Mouse (Mus musculus) erythroid progenitor cell, adult 5-6 weeks (primary cell): ENCODE measurements around the gene Pnrc1. TPM values are rescaled to one million over a fixed set of nuclear protein-coding genes. Genes with fewer than 3 reads are reported as not detected.

Experiments used
- ATAC-seq: replicated peaks from 2 replicates; pipeline ENCODE4 v1.8.0; 2016; ENCODE audit warnings: moderate number of reproducible peaks, mild to moderate bottlenecking, moderate TSS enrichment, inconsistent platforms; ENCODE audit not compliant: poor library complexity, low FRiP score, severe bottlenecking
- total RNA-seq, 2 experiments: library from RNA; stranded (forward) in 1 of 2; stranded (reverse) in 1 of 2; fragments of 150-400 nt in 1 of 2; fragments of 186-747, 209-891 nt in 1 of 2; gene quantifications; 2 replicates each; pipeline versions ENCODE4 v1.2.3 to v1.2.4; 2015 to 2017; ENCODE audit warnings: low replicate concordance in 2 of 2

The Pnrc1 gene
- total RNA-seq, 2 experiments from 2014 or later = 83.0 to 103 TPM

DNA sequence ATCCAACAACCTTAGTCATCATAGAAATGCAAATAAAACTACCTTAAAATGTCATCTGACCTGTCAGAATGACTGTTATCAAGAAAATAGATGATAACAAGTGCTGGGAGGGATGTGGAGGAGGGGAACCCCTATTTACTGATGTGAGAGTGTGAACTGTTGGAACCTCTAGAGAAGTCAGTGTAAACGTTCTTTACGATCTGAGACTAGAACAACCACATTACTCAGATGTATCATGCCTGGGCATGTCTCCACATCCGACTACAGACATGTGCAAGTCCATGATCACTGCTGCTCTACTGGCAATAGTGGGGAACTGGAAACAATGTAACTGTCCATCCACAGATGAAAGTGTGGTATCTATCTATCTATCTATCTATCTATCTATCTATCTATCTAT lies 16.5 kb downstream of the Pnrc1 start:
- ATAC-seq = no peak

DNA sequence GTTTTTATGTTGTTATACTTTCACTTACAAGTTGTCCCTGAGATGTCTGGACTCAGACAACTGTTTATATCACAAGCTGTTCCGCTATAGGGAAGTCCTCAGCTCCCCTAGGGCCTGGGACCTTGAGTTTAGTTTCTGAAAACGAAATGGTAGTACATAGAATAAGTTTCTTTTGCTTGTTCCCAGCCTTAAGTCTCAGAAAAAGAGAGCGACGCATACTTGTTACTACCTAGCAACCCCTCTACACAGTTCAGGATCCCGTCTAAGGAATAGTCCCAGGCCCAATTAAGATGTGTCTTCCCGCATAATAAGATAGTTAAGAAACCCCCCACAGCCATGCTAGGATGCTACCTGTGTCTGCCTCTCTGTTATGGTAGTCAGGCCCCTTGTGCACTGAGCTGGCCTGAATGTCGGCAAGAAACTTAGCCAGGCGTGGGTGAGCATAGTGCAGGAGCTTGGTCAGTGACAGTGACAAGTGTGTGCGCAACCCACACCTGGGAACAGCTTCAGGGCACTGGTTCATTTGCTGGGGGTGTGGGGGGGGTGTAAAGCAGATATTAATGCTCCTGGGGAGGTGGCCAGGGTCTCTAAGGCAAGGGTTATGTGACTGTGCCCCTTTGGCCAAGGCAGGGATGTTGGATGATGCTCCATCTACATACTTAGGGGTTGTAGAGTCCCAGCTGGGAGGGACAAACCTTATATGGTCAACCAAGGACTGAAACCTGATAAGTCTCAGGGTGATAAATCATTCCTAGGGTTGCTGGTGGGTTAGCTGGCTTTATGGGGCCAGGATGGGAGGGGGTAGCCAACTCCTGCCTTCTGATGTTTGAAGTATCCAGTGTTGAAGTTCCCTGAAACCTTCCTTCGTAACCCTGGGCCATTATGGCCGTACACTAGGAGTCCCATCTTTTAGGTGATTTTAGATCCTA lies 19.3 kb downstream of the Pnrc1 start:
- no peak for ATAC-seq

DNA sequence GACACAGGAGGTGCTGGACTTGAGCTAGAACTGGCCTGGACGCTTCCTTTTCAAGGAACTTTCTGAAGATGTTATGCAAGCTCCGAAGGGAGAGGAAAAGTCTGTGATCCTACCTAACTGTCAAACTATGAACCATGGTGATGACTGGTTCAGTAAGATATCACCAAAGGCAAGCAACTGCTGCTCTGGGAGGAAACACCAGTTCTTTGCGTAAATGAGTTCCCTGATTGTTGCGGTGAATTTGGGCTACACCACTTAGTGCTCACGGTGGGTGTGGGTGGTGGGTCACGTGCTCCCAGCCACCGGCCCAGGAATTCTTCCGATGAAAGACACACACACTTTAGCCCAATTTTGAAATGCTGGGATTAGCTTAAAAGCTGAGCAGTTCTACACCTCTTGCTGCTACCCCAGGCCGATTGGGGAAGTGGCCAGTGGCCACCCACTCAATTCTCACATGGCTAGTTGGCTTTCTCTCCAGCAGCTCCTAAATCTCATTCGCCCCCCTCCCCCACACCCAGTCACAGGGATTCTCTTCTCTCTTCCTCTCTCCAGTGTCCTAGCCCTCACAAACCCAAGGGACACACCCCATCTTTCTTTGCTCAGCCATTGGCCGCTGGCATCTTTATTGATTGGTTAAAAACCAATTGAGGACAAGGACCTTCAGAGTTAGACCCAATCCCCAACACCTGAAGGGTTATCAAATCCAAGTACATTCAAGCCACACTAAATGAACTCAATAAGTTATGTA lies 24.8 kb downstream of the Pnrc1 start:
- ATAC-seq = no peak

DNA sequence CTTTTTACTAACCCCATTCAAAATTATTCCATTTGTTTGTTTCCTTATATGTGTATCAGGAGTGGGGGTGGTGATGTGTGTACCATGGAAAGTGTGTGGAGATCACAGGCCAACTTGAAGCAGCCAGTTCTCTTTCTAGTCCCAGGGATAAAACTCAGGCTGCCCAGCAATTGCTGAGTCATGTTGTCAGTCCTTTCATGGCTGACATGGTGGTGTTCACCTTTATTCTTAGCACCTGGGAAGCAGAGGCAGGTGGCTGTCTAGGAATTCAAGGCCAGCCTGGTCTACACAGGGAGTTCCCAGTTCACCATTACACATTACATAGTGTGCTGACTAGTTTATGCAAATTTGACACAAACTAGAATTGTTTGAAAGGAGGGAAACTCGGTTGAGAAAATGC lies 27.1 kb downstream of the Pnrc1 start:
- ATAC-seq = no peak

DNA sequence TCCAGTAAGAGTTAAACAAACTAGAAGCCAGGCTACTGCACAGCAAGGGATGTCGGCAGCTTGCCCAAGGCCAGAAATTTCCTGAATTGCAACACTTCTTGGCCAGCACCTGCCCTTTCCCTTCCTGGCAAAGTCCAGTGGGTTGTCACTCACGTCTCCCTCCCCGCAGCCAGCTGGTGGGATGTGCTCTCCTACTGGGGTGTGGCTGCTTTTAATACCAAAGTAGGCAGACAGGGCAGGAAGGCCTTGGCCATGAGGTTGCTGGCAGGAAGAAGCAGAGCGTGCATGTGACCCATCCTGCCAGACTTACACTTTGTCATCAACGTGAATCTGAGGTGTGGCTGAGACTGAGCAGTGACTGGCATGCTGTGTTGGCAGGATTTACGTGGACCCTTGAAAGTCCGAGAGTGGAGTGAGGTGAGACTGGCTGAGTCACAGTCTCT lies 28.6 kb downstream of the Pnrc1 start:
- no peak for ATAC-seq

DNA sequence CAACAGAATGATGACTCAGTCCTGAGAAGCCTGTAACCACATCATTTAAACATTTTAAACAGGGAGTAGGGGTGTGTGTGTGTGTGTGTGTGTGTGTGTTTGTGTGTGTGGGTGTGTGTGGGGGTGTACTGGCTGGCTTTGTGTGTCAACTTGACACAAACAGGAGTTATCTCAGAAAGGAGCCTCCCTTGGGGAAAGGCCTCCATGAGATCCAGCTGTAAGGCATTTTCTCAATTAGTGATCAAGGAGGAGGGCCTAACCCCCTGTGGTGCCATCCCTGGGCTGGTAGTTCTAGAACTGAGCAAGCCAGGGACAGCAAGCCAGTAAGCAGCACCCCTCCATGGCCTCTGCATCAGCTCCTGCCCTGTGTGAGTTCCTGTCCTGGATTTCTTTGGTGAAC lies 29.7 kb downstream of the Pnrc1 start:
- ATAC-seq = no peak

DNA sequence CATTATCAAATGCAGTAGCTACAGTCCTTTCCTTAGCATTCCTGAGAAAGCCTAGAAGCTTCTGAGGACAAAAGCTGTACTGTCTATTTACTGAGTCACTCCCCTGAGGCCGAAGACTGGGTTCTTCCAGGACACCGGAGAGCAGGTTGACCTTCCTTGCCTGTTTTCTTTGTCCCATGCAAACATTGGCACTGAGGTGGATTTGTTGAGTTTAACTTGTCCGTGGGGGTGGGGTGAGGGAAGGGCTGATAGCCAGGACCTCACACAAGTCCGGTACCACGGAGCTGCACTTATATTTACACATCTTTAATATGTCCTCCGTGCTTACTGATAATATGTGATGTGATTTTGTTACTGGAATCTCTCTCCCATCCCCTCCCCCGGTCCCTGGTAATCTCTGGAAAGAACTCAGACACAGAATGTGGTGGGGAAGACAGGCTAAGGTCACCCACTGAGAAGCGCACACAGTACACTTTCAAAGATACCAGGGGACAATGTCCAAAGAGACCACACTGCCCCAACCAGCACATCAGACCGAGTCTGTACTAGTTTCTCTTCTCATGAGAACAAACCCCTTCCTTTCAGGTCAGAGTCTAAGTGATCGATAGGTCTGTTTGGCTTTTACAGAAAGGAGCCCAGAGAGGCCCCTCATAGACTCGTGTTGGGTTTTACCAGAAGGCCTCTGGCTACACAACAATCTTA lies 32.5 kb downstream of the Pnrc1 start:
- no peak for ATAC-seq

DNA sequence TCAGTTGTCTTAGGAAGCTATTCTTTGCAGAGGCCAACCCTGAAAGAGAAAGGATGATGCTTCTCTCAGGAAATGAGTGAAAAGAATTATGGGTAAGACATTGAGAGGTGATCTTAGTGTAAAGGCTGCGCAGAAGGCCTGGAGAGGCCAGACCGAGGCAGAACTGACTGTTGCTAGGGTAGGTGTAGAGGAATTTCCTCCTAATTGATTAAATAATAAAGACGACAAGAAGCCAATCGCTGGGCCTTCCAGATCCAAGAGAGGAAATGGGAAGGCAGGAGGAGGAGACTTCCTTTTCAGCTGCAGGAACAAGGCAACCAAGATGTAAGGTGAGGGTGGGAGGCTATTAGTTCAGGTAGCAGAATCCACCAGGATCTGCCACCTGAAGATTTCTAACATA lies 35.3 kb downstream of the Pnrc1 start:
- ATAC-seq = no peak

DNA sequence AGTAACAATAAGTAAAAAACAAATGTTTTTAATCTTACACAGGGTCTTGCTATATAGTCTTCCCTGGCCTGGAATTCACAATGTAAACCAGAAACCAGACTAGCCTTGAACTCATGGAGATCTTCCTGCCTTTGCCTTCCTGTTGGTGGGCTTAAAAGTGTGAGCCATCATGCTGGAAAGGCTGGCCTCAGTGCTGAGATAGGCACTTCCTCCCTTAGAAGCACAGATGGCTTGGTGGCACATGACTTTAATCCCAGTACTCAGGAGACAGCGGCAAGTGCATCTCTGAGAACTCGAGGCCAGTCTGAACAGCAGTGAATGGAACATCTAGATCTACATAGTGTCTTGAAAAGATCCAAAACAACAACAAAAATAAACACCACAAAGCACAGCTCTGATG lies 39.1 kb downstream of the Pnrc1 start:
- ATAC-seq = no peak

DNA sequence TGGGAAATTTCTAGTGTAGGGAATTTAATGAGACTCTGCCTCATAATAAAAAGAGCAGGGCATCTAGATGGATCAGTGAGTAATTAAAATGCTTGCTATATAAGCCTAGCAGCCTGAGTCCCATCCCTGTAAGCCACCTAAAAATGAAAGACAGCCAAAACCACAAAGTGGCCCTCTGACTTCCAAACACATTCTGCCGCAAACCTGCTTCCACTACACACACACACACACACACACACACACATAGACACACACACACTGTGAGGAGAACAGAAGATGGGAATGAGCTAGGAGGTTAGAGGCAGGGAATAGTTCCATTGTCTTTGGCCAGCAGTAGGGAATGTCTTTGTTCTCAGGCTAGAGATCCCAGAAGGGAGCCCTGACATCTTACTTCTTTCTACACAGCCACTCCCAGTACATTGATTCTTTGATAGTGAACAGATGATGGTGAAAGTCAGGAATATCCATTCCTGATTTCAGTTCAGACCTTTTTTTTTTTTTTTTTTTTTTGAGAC lies 40.2 kb downstream of the Pnrc1 start:
- ATAC-seq = no peak

DNA sequence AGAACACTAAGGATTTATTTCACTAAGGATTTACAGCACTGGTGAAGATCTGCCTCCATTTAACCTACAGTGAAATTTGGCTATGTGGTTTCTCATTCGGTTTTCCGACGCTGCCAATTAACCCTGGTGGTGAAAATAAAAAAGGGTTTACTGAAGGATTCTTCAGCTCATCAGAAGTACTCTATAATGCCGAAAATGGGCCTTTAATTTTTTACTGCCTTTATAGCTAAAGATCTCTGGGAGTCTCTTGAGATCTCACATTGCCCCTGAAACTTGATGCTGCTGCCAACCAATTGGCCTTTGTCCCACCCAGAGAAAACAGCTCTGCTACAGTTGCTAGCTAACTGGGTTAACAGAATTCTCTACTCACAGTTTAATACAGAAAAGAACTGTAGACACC lies 41.0 kb downstream of the Pnrc1 start:
- ATAC-seq = no peak

DNA sequence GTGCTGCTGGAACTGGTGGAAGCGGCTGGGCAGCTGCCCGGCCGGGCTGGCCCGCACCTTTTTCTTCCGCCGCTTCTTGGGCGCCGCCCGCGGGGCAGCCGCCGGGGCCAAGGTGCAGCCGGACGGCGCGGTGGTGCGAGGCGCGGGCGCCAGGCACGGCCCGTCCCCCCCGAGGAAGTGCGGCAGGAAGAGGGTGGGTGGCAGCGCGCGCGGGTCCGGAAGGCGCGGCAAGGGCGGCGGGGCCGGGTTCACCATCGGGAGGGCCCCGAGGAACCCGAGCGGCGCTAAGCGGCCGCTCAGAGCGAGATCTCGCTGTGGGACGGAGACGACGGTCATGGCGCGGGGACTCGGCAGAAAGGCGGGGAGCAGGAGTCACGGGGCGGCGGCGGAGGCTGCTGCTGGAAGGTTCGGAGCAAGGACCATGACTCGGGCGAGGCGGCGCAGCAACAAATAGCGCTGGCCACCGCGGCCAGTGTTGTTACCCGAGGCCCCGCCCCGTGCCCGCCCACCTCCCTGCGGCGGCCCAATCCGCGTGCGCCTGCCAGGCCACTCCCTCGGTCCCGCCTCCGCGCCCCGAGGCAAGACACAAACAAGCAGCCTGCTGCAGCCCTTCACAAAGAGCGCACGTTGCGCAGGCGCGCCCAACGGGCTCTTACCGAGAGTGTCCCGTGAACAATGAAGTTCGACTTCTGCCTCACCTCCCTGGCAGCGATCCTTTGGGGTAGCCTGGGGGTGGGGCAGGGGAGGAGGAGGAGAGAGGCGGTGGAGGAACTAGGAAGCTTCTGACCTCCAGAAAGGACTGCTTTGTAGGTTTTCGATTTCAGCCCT lies 41.7 kb downstream of the Pnrc1 start:
- peak; percentile 83 for ATAC-seq

DNA sequence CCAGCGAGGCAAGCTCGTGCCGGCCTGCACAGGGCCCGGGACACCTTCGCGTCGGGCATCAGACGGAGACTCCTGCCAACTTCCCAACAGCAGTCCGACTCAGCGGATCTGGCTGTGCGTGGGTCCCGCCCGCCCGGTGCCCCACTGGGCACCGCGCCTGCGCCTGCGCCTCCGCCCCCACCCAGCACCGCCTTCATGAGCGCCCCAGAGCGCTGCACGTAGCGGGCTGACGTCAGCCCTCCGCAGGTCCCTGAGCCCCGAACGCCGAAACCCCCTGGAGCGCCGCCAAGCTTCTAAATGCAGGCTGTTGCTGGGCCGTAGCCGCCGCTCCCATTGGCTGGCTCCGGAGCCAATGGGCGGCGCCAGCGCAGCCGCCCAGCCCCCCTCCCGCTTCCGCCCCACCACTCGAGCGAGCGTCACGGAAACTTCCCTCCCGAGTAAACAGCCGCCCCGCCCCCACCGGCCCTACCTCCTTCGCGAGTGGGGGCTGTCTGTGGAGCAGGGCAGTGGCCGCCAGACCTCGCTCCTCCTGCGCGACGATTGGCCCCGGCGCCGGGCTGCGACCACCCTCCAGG lies 42.4 kb downstream of the Pnrc1 start:
- peak; percentile 85 for ATAC-seq

DNA sequence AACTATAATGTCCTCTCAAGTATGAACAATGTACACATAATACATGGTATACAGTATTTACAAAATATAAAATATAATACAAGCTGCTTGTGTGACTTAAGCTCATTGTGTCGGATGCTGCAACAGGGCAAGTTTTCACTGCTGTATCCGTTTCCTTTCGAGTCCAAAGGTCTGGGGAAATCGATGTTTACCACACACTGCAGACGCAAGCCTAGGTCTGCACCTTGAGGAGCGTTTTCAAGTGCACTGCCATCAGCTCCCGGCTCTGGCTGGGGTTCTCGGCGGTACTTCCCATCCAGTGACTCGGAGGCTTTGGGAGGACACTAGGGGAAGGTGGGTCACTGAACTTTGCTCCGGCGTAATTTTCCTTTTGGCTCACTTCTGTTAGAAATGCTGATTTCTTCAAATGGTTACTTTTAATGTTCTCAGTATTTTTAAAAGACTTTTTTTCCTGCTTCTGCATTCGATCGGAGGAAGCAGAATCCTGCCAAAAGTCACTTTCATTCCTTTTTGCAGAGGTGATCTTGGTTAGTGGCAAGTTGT lies 44.0 kb downstream of the Pnrc1 start:
- ATAC-seq = no peak

DNA sequence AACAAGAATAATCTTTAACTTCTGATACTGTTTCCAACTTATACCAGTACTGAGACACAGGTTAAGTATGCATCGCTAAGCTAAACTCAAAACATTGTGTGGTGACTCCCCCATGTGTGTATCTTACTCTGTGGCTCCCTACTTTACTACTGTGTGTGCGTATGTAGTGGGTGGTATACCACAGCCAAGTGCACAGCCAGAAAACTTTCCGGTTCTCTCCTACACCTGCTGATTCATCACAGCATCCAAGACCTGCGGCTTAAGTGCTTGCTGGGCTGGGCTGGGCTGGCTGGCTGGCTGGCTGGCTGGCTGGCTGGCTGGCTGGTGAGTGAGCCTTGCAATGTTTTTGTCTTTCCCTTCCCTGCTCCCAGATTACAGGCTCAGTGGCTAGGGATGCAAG lies 46.0 kb downstream of the Pnrc1 start:
- ATAC-seq = no peak

DNA sequence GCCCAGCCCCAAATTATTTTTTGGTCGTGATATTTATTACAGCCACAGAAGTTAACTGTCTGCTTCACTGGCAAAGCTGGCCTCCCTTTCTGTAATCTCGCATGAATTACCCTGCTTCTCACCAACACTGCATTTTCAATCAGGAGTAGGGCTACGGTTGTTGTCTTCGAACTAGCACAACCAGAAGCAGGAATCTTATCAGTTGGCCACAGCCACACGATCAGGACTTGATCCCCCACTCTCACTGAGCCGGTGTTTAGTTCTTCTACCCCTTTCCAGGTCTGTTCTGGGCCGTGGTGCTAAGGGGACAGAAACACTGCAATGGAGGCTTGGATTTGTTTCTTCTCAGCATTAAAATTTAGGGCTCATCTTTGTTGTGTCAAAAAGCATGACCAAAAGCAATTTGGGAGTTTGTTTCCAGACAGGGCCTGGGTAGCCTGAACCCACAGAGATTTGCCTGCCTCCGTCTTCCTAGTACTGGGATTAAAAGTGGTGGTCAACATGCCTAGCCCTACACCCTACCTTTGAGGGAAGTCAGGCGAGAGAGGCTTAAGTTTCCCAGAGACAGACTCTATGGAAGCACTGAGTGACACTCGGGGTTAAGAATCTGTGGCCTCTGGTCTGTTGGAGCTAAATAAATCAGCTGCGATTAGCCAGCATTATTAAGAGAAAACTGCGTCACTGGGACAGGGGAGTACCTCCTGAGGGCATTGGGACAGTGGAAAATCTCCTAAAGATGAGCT lies 46.8 kb downstream of the Pnrc1 start:
- no peak for ATAC-seq

DNA sequence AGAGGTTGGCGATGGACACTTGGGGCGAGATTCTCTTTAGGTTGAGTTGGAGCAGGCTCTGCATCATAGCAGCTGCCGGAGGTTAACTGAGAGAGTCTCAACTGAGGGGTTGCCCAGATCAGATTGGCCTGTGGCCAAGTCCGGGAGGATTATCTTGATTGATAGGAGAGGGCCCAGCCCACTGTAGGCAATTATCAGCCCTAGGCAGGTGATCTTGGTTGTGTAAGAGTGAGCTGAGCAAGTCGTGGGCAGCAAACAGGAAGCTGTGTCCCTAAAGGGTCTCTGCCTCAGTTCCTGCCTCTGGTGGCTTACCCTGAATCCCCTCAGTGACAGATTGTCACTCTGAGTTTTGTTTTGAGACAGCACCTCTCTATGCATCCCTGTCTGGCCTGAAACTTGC lies 47.4 kb downstream of the Pnrc1 start:
- ATAC-seq = no peak

DNA sequence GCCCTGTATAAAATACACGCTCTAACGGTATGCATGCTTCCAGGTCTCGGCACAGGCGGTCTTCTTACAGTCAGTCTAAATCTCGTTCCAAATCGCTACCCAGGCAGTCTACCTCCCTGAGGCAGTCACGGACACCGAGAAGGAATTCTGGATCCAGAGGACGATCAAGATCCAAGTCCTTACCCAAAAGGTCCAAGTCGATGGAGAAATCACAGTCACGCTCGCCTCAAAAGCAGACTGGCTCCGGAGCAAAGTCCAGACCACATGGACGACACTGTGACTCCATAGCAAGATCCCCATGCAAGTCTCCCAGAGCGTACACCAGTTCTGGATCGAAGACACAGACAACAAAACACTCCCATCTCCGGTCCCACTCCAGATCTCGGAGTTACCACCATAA lies 59.1 kb downstream of the Pnrc1 start:
- no peak for ATAC-seq
